Mouse (Mus musculus): ENCODE measurements around the gene Olfr1123. TPM values are rescaled to one million over a fixed set of nuclear protein-coding genes. Genes with fewer than 3 reads are reported as not detected.

Gene Olfr1123
- polyA plus RNA-seq, 1 experiment from 2014 or later = not detected

Other genes with a start within 250 kb of the Olfr1123 start
- not detected in 2 replicates for gene Olfr1112, start 228.8 kb upstream of the Olfr1123 start, polyA plus RNA-seq (2016; fragmentation: Nextera tagmentation; extraction: Ambion mirVana)
- gene Olfr1113, start 207.7 kb upstream of the Olfr1123 start, polyA plus RNA-seq (2016; fragmentation: Nextera tagmentation; extraction: Ambion mirVana) = not detected in 2 replicates
- gene Olfr1115, start 168.6 kb upstream of the Olfr1123 start, polyA plus RNA-seq (2016; fragmentation: Nextera tagmentation; extraction: Ambion mirVana) = not detected in 2 replicates
- gene Olfr1116, start 149.1 kb upstream of the Olfr1123 start, polyA plus RNA-seq (2016; fragmentation: Nextera tagmentation; extraction: Ambion mirVana) = not detected in 2 replicates
- not detected in 2 replicates for gene Olfr1118, start 109.1 kb upstream of the Olfr1123 start, polyA plus RNA-seq (2016; fragmentation: Nextera tagmentation; extraction: Ambion mirVana)
- gene Olfr1120, start 61.8 kb upstream of the Olfr1123 start, polyA plus RNA-seq (2016; fragmentation: Nextera tagmentation; extraction: Ambion mirVana) = not detected in 2 replicates
- not detected in 2 replicates for gene Olfr1121, start 46.7 kb upstream of the Olfr1123 start, polyA plus RNA-seq (2016; fragmentation: Nextera tagmentation; extraction: Ambion mirVana)
- gene Olfr1122, start 30.8 kb upstream of the Olfr1123 start, polyA plus RNA-seq (2016; fragmentation: Nextera tagmentation; extraction: Ambion mirVana) = not detected in 2 replicates
- gene Olfr1124, start 13.6 kb downstream of the Olfr1123 start, polyA plus RNA-seq (2016; fragmentation: Nextera tagmentation; extraction: Ambion mirVana) = 0.07 and 0.10 TPM in 2 replicates
- not detected in 2 replicates for gene Olfr1126, start 37.3 kb downstream of the Olfr1123 start, polyA plus RNA-seq (2016; fragmentation: Nextera tagmentation; extraction: Ambion mirVana)
- not detected in 2 replicates for gene Pramel7, start 80.5 kb downstream of the Olfr1123 start, polyA plus RNA-seq (2016; fragmentation: Nextera tagmentation; extraction: Ambion mirVana)
- not detected in 2 replicates for gene Pramel6, start 89.9 kb downstream of the Olfr1123 start, polyA plus RNA-seq (2016; fragmentation: Nextera tagmentation; extraction: Ambion mirVana)
- gene Olfr153, start 115.2 kb downstream of the Olfr1123 start, polyA plus RNA-seq (2016; fragmentation: Nextera tagmentation; extraction: Ambion mirVana) = not detected in 2 replicates
- gene Olfr1128, start 128.9 kb downstream of the Olfr1123 start, polyA plus RNA-seq (2016; fragmentation: Nextera tagmentation; extraction: Ambion mirVana) = not detected in 2 replicates
- not detected in 2 replicates for gene Olfr1129, start 157.3 kb downstream of the Olfr1123 start, polyA plus RNA-seq (2016; fragmentation: Nextera tagmentation; extraction: Ambion mirVana)
- gene Olfr1130, start 189.6 kb downstream of the Olfr1123 start, polyA plus RNA-seq (2016; fragmentation: Nextera tagmentation; extraction: Ambion mirVana) = not detected in 2 replicates
- gene Olfr1131, start 210.5 kb downstream of the Olfr1123 start, polyA plus RNA-seq (2016; fragmentation: Nextera tagmentation; extraction: Ambion mirVana) = not detected in 2 replicates
- not detected in 2 replicates for gene Olfr1132, start 220.9 kb downstream of the Olfr1123 start, polyA plus RNA-seq (2016; fragmentation: Nextera tagmentation; extraction: Ambion mirVana)
- not detected in 2 replicates for gene Olfr1133, start 230.7 kb downstream of the Olfr1123 start, polyA plus RNA-seq (2016; fragmentation: Nextera tagmentation; extraction: Ambion mirVana)
- gene Olfr1134, start 241.8 kb downstream of the Olfr1123 start, polyA plus RNA-seq (2016; fragmentation: Nextera tagmentation; extraction: Ambion mirVana) = not detected in 2 replicates